Mouse (Mus musculus) cortical plate, adult 2 months (tissue): ENCODE results near the gene Tmem184c.

Source experiments
- CTCF ChIP-seq: fragments of 200-500 bp; IDR thresholded peaks from 2 replicates; pipeline ENCODE4 v1.5.1; 2011; ENCODE audit warnings: mild to moderate bottlenecking, control low read depth, low read length; ENCODE audit not compliant: insufficient read depth; ENCODE audit errors: extremely low read depth
- POLR2A ChIP-seq: fragments of 200-500 bp; IDR thresholded peaks from 2 replicates; pipeline ENCODE4 v1.6.1; 2011; ENCODE audit warnings: mild to moderate bottlenecking, low read length, control low read depth; ENCODE audit not compliant: insufficient read depth; ENCODE audit errors: extremely low read depth

GRCm38 (mm10) chr8:77630691-77631090 lies 20.2 kb upstream of the Tmem184c start:
- TF ChIP-seq POLR2A (no peak), CTCF (no peak)
